In genomic region chr11:57802511-57802870, GRCm38 (mm10) we compare ENCODE assay signal across 9 mouse cellular contexts. TPM values are rescaled to one million over a fixed set of nuclear protein-coding genes. Genes with fewer than 3 reads are reported as not detected.
A peak's percentile ranks its signal among the peaks of the same experiment; 100 is the strongest.
DNase-seq lines count a peak whose midpoint lies in the region; ATAC-seq lines count a peak whose summit lies in the region.
"Had no signal": no experiment of that assay in that cellular context is flagged by ENCODE, and none has a peak within 500 bp of the region (broad histone marks: within the 10 kb centered on the region; RNA-seq: fewer than 3 reads in every experiment).

No protein-coding gene starts in this region.

- no peaks in the 10 kb centered on the region for H3K9me3 ChIP-seq in embryonic facial prominence, embryonic 11.5 days (replicated peaks; ENCODE audit: control insufficient read depth, low read length)
- H3K9me3 ChIP-seq in intestine, embryonic 14.5 days (ENCODE audit: control insufficient read depth, low read length), result no peaks in the 10 kb centered on the region
- H3K9me3 ChIP-seq in midbrain, embryonic 12.5 days, result no peaks in the 10 kb centered on the region

- H3K9ac ChIP-seq in embryonic facial prominence, embryonic 11.5 days (replicated peaks; ENCODE audit: low read length), result peak overlapping the region; percentile 92
- H3K9ac ChIP-seq in intestine, embryonic 14.5 days (ENCODE audit: low read length), result peak overlapping the region; percentile 84
- peak overlapping the region; percentile 93 for H3K9ac ChIP-seq in midbrain, embryonic 12.5 days (replicated peaks)

- WGBS in embryonic facial prominence, embryonic 11.5 days, result 1% methylated on average over 18 of the region's 18 CpGs
- WGBS in intestine, embryonic 14.5 days, result 2% methylated on average over 18 of the region's 18 CpGs
- under 1% methylated on average over 18 of the region's 18 CpGs for WGBS in midbrain, embryonic 12.5 days

- H3K36me3 ChIP-seq in embryonic facial prominence, embryonic 11.5 days (replicated peaks; ENCODE audit: control insufficient read depth, insufficient read depth, low read depth, low read length), result no peaks in the 10 kb centered on the region; the same call in 1 of the 2 replicates
- peaks cover 12% of the 10 kb centered on the region for H3K36me3 ChIP-seq in intestine, embryonic 14.5 days (ENCODE audit: control insufficient read depth, insufficient read depth, low read length)
- peaks cover 5% of the 10 kb centered on the region; the same call in 1 of the 2 replicates for H3K36me3 ChIP-seq in midbrain, embryonic 12.5 days

- no peaks in the 10 kb centered on the region for H3K4me1 ChIP-seq in embryonic facial prominence, embryonic 11.5 days (ENCODE audit: control insufficient read depth, insufficient read depth, low read length)
- peaks cover 18% of the 10 kb centered on the region for H3K4me1 ChIP-seq in intestine, embryonic 14.5 days (replicated peaks; ENCODE audit: control insufficient read depth, insufficient read depth, low read length)
- peaks cover 30% of the 10 kb centered on the region for H3K4me1 ChIP-seq in midbrain, embryonic 12.5 days

- no peaks in the 10 kb centered on the region for H3K27me3 ChIP-seq in embryonic facial prominence, embryonic 11.5 days (ENCODE audit: control insufficient read depth, insufficient read depth, low read length)
- no peaks in the 10 kb centered on the region for H3K27me3 ChIP-seq in intestine, embryonic 14.5 days (replicated peaks; ENCODE audit: control insufficient read depth, insufficient read depth, low read length)
- peaks cover 3% of the 10 kb centered on the region; the same call in 1 of the 2 replicates for H3K27me3 ChIP-seq in midbrain, embryonic 12.5 days

- H3K4me2 ChIP-seq in embryonic facial prominence, embryonic 11.5 days (ENCODE audit: low read depth, low read length), result peak overlapping the region; percentile 97
- H3K4me2 ChIP-seq in intestine, embryonic 14.5 days (ENCODE audit: low read length), result peak overlapping the region; percentile 66
- H3K4me2 ChIP-seq in midbrain, embryonic 12.5 days (replicated peaks), result peak overlapping the region; percentile 76

- peak overlapping the region; percentile 98 for H3K4me3 ChIP-seq in embryonic facial prominence, embryonic 11.5 days (ENCODE audit: low read depth, low read length)
- peak overlapping the region; percentile 83 for H3K4me3 ChIP-seq in intestine, embryonic 14.5 days (ENCODE audit: low read depth, low read length)
- H3K4me3 ChIP-seq in midbrain, embryonic 12.5 days, result peak overlapping the region; percentile 97

- no peak overlapping the region for H3K27ac ChIP-seq in embryonic facial prominence, embryonic 11.5 days (replicated peaks; ENCODE audit: low read depth, low read length)
- 0 out of 2 replicates have a peak overlapping the region, but pooled peaks have one; percentile 75 for H3K27ac ChIP-seq in intestine, embryonic 14.5 days (ENCODE audit: low read depth)
- no peak overlapping the region for H3K27ac ChIP-seq in midbrain, embryonic 12.5 days (replicated peaks)

- ATAC-seq in embryonic facial prominence, embryonic 11.5 days (replicated peaks; ENCODE audit: insufficient number of reproducible peaks, low FRiP score, low TSS enrichment, low read depth), result no peak
- no peak for ATAC-seq in intestine, embryonic 14.5 days (replicated peaks; ENCODE audit: low FRiP score, low TSS enrichment, low read depth)
- no peak for ATAC-seq in midbrain, embryonic 12.5 days (ENCODE audit: low FRiP score, low read depth)
- no peak for ATAC-seq in granulocyte monocyte progenitor cell, adult 5-6 weeks (replicated peaks; ENCODE audit: poor library complexity, severe bottlenecking)

- intact Hi-C loops in left cerebral cortex, postnatal 25 days (cut with DNase I), result no loop called here

- DNase-seq in left cerebral cortex, postnatal 25 days (ENCODE audit: low spot score in 2 of 2), result peak; percentile 23 to 24
- no peak for DNase-seq in left cerebral cortex, adult 9 months (ENCODE audit: low spot score in 2 of 2)
- DNase-seq in R1 (ENCODE audit: low read depth, low spot score), result peak; percentile 47
- DNase-seq in embryonic facial prominence, embryonic 11.5 days (ENCODE audit: low spot score), result peak; percentile 38
- DNase-seq in intestine, embryonic 14.5 days (ENCODE audit: low spot score), result peak; percentile 70
- DNase-seq in urinary bladder, postnatal 36 days (ENCODE audit: low spot score in 2 of 2), result no peak

RNA-seq across cellular contexts. Expression of gene Sap30l, which starts 1.1 kb away (rescaled TPM):
- 10 to 100 TPM; 50.4 to 50.9 TPM for total RNA-seq in left cerebral cortex, postnatal 25 days (2021)
- polyA plus RNA-seq in embryonic facial prominence, embryonic 11.5 days (2014; fragmentation: Nextera tagmentation; extraction: Ambion mirVana), result 15.0 and 16.2 TPM in 2 replicates
- polyA plus RNA-seq in intestine, embryonic 14.5 days (2014; fragmentation: Nextera tagmentation; extraction: Ambion mirVana), result 10.1 and 15.0 TPM in 2 replicates
- polyA plus RNA-seq in midbrain, embryonic 12.5 days (2016; fragmentation: Nextera tagmentation; extraction: Ambion mirVana), result 16.7 and 20.2 TPM in 2 replicates
- 9.7 and 14.0 TPM in 2 replicates for total RNA-seq in granulocyte monocyte progenitor cell, adult 5-6 weeks (2014; fragmentation: Nextera tagmentation)
- total RNA-seq in granulocyte monocyte progenitor cell, adult 5-6 weeks (2017), result 13.3 and 21.9 TPM in 2 replicates

RNA-seq across cellular contexts. Expression of gene Hand1, which starts 30.1 kb away (rescaled TPM):
- not detected for total RNA-seq in left cerebral cortex, postnatal 25 days (2021)
- polyA plus RNA-seq in embryonic facial prominence, embryonic 11.5 days (2014; fragmentation: Nextera tagmentation; extraction: Ambion mirVana), result 8.2 and 11.9 TPM in 2 replicates
- polyA plus RNA-seq in intestine, embryonic 14.5 days (2014; fragmentation: Nextera tagmentation; extraction: Ambion mirVana), result 36.6 and 44.4 TPM in 2 replicates
- not detected in 2 replicates for polyA plus RNA-seq in midbrain, embryonic 12.5 days (2016; fragmentation: Nextera tagmentation; extraction: Ambion mirVana)
- total RNA-seq in granulocyte monocyte progenitor cell, adult 5-6 weeks (2014; fragmentation: Nextera tagmentation), result not detected in 2 replicates
- not detected in 2 replicates for total RNA-seq in granulocyte monocyte progenitor cell, adult 5-6 weeks (2017)
- total RNA-seq: common myeloid progenitor, adult 5-6 weeks had no signal

Comparison
In these comparisons a context has a peak if more than half of its experiments do, and no peak if none do; other contexts are left out.
1. DNase-seq: peak in left cerebral cortex, postnatal 25 days (2 of 2), R1 (single experiment), embryonic facial prominence, embryonic 11.5 days (single experiment) and intestine, embryonic 14.5 days (single experiment); none in left cerebral cortex, adult 9 months (0 of 2) and urinary bladder, postnatal 36 days (0 of 2).
2. Peak in every context shown above with its lines, with median percentiles within 50 percentile points of each other: H3K4me2 ChIP-seq, H3K4me3 ChIP-seq and H3K9ac ChIP-seq.